Mouse (Mus musculus) heart, postnatal 0 days (tissue): ENCODE measurements at regions not wholly inside any gene's neighbourhood (a gene's known extent, or its start where the extent isn't known, plus 50 kb on each side); places are given as distances from the start of the nearest gene placed in this dataset.
A peak's percentile ranks its signal among the peaks of the same experiment; 100 is the strongest.

ENCODE experiments used
- ATAC-seq: fragments of 200-750 bp; cut with Nextera tagmentation; 2 replicates; pipeline ENCODE4 v1.8.0; 2017; ENCODE audit warnings: low read depth, moderate number of reproducible peaks, moderate library complexity; ENCODE audit not compliant: insufficient read depth
- DNase-seq: peaks from one replicate; pipeline ENCODE4 v3.0.0-alpha.2; 2016; ENCODE audit warnings: low spot score
- H3K27ac ChIP-seq: fragments of 300-500 bp; sonication (generic); 2 replicates; pipeline ENCODE4 v1.5.1; 2014; ENCODE audit warnings: low read depth, mild to moderate bottlenecking
- H3K27me3 ChIP-seq: fragments of 300-500 bp; sonication (generic); 2 replicates; pipeline ENCODE4 v1.6.1; 2014; ENCODE audit warnings: low read length, mixed read lengths; ENCODE audit not compliant: control insufficient read depth, insufficient read depth
- H3K36me3 ChIP-seq: fragments of 300-500 bp; sonication (generic); replicated peaks from 2 replicates; pipeline ENCODE4 v1.6.1; 2014; ENCODE audit warnings: low read length, mixed read lengths; ENCODE audit not compliant: control insufficient read depth, insufficient read depth
- H3K4me1 ChIP-seq: fragments of 300-500 bp; sonication (generic); 2 replicates; pipeline ENCODE4 v1.6.1; 2014; ENCODE audit warnings: antibody characterized with exemption; ENCODE audit not compliant: control insufficient read depth, insufficient read depth
- H3K4me2 ChIP-seq: fragments of 300-500 bp; sonication (generic); 2 replicates; pipeline ENCODE4 v1.6.1; 2014; ENCODE audit warnings: low read depth, mild to moderate bottlenecking, low read length, moderate library complexity
- H3K4me3 ChIP-seq: fragments of 300-500 bp; sonication (generic); 2 replicates; pipeline ENCODE4 v1.5.1; 2014; ENCODE audit warnings: low read depth, low read length
- H3K9ac ChIP-seq: fragments of 300-500 bp; sonication (generic); replicated peaks from 2 replicates; pipeline ENCODE4 v1.6.1; 2014; ENCODE audit warnings: low read depth, low read length, mixed read lengths
- H3K9me3 ChIP-seq: fragments of 300-500 bp; sonication (generic); replicated peaks from 2 replicates; pipeline ENCODE4 v1.6.1; 2016; ENCODE audit warnings: low read length; ENCODE audit not compliant: control insufficient read depth
- CTCF ChIP-seq: IDR thresholded peaks from 2 replicates; pipeline ENCODE4 v1.5.1; 2016; ENCODE audit warnings: antibody characterized with exemption, control low read depth, low read depth
- EP300 ChIP-seq: IDR thresholded peaks from 2 replicates; pipeline ENCODE4 v1.6.1; 2016; ENCODE audit warnings: antibody characterized with exemption, low read depth
- WGBS: fragments of 180-500 bp; shearing (Covaris S2); extraction: QIAGEN DNeasy Blood & Tissue Kit; methylation state at CpG from one replicate; pipeline ENCODE4 v1.1.7; 2014; 5-methylcytosine and 5-hydroxymethylcytosine counted together

DNA sequence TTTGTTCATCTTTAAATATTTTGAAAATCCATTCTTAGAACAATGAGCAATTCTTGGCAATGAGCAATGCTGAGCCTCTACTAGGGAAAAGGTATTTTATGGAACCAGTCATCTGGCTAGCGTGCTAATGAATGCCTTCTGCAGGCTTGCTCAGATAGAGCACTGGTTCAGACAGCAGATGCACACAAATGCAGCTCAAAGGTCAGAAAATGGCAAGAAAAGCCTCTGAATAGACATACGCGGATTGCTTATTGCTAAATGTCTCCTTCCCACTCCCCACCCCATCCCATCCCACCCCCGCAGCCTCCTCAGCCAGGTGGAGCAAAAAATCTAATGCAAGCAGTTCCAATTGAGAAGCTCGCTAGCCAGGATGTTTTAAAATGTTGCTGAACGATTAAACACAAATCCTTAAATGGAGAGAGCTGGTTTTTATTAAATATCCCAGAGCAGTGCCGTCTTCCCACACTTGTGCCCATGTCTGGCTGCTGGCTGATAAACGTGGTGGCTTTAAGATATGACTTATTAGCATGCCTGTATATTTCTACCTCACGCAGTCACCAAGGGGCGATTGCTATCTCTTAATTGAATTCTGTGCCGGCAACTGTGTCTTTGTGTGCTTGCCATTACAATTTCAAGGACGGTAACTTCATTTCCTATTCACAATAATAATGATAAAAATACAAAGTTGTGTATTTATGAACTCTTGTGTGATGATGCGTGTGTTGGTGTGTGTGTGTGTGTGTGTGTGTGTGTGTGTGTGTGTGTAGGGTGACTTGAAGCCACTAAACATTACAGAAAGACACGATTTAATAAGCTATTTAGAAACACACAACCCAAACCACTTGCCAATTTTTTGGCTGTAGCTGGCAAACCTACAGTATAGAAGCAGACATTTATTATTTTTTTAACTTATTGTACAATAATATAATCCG, 192.7 kb upstream of the Pabpc6 start:
- H3K27ac ChIP-seq, result no peak overlapping the region
- no peak overlapping the region for H3K9ac ChIP-seq
- no peaks in the 10 kb centered on the region for H3K36me3 ChIP-seq
- no peaks in the 10 kb centered on the region for H3K9me3 ChIP-seq
- H3K4me2 ChIP-seq, result no peak overlapping the region
- WGBS, result 74% methylated on average over 15 of the region's 15 CpGs
- no peak for ATAC-seq
- H3K27me3 ChIP-seq, result no peaks in the 10 kb centered on the region
- peaks cover 8% of the 10 kb centered on the region; the same call in 1 of the 2 replicates for H3K4me1 ChIP-seq
- H3K4me3 ChIP-seq, result no peak overlapping the region
- DNase-seq, result no peak
- no peak for TF ChIP-seq CTCF
- no peak for TF ChIP-seq EP300

DNA sequence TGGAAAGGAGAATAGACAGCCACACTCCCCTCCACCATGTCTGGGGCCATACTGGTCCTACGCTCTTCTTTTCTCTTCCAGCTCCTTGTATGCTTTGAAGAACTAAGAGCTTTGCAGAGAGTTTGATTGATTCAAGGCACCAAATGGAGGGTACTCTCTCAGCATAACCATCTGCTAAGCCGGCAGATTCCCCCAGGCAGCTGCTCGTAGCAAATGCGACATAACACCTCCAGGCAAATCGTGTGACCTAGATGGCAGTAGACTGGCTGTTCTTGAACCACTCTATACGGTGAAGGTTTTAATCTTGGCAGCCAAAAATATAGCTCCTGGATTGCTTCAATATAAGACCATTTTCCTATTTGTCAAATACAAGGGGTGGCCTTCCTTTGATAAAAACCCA, 191.8 kb upstream of the Pabpc6 start:
- WGBS, result 72% methylated on average over 6 of the region's 6 CpGs
- H3K4me1 ChIP-seq, result peaks cover 8% of the 10 kb centered on the region; the same call in 1 of the 2 replicates
- no peak overlapping the region for H3K9ac ChIP-seq
- TF ChIP-seq EP300 (no peak), CTCF (no peak)
- no peak overlapping the region for H3K4me3 ChIP-seq
- ATAC-seq (no peak), DNase-seq (no peak)
- no peak overlapping the region for H3K27ac ChIP-seq
- H3K4me2 ChIP-seq, result no peak overlapping the region
- H3K27me3 ChIP-seq, result no peaks in the 10 kb centered on the region
- H3K9me3 ChIP-seq, result peaks cover 8% of the 10 kb centered on the region
- no peaks in the 10 kb centered on the region for H3K36me3 ChIP-seq

DNA sequence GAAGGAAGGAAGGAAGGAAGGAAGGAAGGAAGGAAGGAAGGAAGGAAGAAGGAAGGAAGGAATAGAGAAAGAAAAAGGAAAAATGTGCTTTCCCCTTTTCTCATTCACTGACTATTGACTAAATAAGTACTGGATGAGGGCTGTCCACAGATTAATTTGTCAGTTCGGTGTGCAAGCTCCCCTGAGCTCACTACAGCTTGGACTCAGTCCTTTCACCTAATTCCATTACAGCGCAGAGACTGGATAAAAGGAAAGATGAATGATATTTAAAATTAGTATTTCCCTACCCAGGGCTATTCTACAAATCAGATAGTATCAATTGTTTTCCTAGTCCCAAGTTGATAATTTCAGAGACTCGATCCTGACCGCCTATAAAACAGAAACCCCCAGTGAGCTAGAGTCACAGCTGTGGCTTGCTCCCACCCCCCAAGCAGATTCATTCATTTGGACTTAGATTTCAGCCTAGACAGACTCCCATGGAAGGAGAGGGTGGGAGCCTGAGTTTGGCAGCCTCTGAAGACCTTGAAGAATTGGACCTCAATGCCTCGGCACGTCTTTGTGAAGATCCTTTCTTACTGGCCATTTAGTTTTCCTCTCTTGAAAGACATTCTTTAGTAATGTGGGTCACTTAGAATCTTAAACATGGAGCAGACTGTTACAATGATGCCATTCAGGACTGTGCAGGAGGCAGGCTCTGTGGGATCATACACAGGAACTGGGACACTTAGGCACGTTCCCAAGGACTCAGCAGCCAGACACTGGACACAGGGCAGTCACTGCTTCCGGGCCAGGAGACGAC, 179.2 kb upstream of the Pabpc6 start:
- no peak for TF ChIP-seq CTCF
- no peak for TF ChIP-seq EP300
- DNase-seq, result no peak
- H3K9ac ChIP-seq, result no peak overlapping the region
- H3K4me3 ChIP-seq, result no peak overlapping the region
- WGBS, result 62% methylated on average over 9 of the region's 9 CpGs
- no peaks in the 10 kb centered on the region for H3K27me3 ChIP-seq
- H3K4me1 ChIP-seq, result 0 out of 2 replicates have a peak, but pooled peaks cover 7% of the 10 kb centered on the region
- no peak for ATAC-seq
- no peak overlapping the region for H3K4me2 ChIP-seq
- no peaks in the 10 kb centered on the region for H3K9me3 ChIP-seq
- H3K27ac ChIP-seq, result no peak overlapping the region
- no peaks in the 10 kb centered on the region for H3K36me3 ChIP-seq

DNA sequence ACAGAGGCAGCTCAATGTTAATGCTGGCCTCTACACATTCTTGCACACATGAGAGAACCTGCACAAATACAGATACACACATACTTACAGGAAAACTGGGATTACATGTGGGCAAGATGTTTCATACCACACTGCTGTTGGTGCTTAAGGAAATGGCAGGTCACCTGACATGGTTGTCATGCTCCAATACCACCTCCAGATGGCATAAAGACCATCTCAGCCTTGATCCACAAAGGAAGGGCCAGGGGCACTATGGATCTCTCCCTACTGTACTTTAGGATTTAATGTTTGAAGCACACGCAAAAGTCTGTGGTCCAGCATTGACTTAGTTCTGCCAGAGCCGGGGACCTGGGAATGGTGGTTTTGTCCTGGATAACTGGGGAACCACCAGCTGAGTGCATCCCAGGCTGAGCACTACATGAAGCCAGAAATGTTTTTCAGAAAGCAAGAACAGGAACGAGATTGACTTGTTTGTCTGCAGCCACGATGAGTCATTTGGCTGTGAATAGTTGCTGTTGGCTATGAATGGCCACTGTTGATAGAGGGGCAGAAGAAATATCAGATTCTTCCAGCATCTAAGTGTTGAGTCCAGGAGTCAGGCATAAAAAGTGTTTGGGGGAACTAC, 176.0 kb upstream of the Pabpc6 start:
- TF ChIP-seq CTCF (peak; percentile 47), EP300 (no peak)
- ATAC-seq (peak; percentile 63; the same call in 1 of the 2 replicates), DNase-seq (no peak)
- WGBS, result 38% methylated on average over 4 of the region's 4 CpGs
- Histone ChIP-seq H3K4me2 (no peak overlapping the region), H3K4me1 (0 out of 2 replicates have a peak, but pooled peaks cover 7% of the 10 kb centered on the region), H3K9ac (no peak overlapping the region), H3K36me3 (no peaks in the 10 kb centered on the region), H3K27me3 (no peaks in the 10 kb centered on the region), H3K27ac (peak overlapping the region; percentile 14; the same call in 1 of the 2 replicates), H3K9me3 (no peaks in the 10 kb centered on the region), H3K4me3 (no peak overlapping the region)

DNA sequence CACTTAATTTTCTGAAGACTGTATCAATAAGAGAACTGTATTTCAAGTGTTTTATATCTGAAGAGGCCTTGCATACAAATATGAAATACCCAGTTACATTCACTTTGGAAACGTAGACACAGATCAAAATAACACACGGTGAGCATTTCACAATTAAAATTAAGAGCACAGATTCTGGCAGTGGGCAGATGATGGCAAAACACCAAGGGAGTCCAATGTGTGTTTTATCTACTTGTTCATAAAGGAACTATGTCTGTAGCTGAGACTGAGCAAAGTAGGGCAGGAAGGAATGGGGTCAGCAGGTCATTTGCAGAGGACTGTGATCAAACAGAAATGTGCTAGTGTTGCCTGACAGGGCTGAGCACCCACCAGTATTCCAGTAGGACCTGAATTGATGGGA, 171.6 kb upstream of the Pabpc6 start:
- H3K36me3 ChIP-seq, result no peaks in the 10 kb centered on the region
- no peaks in the 10 kb centered on the region for H3K9me3 ChIP-seq
- H3K4me2 ChIP-seq, result no peak overlapping the region
- H3K27ac ChIP-seq, result no peak overlapping the region
- peaks cover 14% of the 10 kb centered on the region for H3K4me1 ChIP-seq
- H3K27me3 ChIP-seq, result no peaks in the 10 kb centered on the region
- no peak for TF ChIP-seq CTCF
- TF ChIP-seq EP300, result no peak
- H3K4me3 ChIP-seq, result no peak overlapping the region
- no peak for ATAC-seq
- WGBS, result 72% methylated on average over 2 of the region's 2 CpGs
- H3K9ac ChIP-seq, result no peak overlapping the region
- DNase-seq, result no peak
